Mouse (Mus musculus): ENCODE measurements around the gene Ifi27l2a. TPM values are rescaled to one million over a fixed set of nuclear protein-coding genes. Genes with fewer than 3 reads are reported as not detected.
"Not testable (repeated sequence)": the region's sequence is repeated elsewhere in the genome, so short reads cannot be mapped to it uniquely, and the experiment has no call there.

Gene Ifi27l2a
- 3.3 and 4.9 TPM in 2 replicates for polyA plus RNA-seq (2014; fragmentation: Nextera tagmentation; extraction: Ambion mirVana)

DNA sequence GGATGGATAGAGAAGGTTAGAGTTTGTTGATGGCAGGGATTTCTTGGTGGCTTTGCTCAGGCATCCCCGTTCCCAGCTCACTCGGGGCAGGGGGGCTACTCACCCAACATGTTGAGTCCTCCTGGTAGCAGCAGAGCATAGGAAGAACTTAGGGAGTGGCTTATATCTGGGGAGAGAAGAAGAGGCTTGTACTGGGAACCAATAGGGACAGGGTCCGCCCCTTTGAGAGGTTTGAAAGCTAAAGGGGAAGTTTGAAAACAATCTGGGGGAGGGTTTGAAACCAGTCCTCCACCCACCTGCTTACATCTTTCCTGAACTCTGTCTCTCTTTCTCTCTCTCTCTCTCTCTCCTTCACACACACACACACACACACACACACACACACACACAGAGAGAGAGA, at the start of gene Ifi27l2a:
Gene Ifi27l2a (minus strand): TSS at position 157 of the 400 bp plus-strand sequence.
- no peaks in the 10 kb centered on the region for H3K4me1 ChIP-seq (ENCODE audit: control insufficient read depth, insufficient read depth, low read length)
- no peak within 1 kb of the TSS for H3K27ac ChIP-seq (ENCODE audit: low read depth, low read length)
- H3K4me2 ChIP-seq (ENCODE audit: low read length) = no peak within 1 kb of the TSS
- DNase-seq (ENCODE audit: low spot score) (no peak), ATAC-seq (no peak)
- H3K27me3 ChIP-seq (replicated peaks; ENCODE audit: control insufficient read depth, insufficient read depth, low read length) = no peaks in the 10 kb centered on the region
- no peak within 1 kb of the TSS for H3K9ac ChIP-seq (ENCODE audit: low read length)
- H3K9me3 ChIP-seq (replicated peaks; ENCODE audit: control insufficient read depth, low read length) = no peaks in the 10 kb centered on the region
- no peak within 1 kb of the TSS for H3K4me3 ChIP-seq (ENCODE audit: low read depth, low read length)
- no peaks in the 10 kb centered on the region for H3K36me3 ChIP-seq (ENCODE audit: control insufficient read depth, insufficient read depth, low read length)
- WGBS = 58% methylated on average over 3 of the region's 3 CpGs

DNA sequence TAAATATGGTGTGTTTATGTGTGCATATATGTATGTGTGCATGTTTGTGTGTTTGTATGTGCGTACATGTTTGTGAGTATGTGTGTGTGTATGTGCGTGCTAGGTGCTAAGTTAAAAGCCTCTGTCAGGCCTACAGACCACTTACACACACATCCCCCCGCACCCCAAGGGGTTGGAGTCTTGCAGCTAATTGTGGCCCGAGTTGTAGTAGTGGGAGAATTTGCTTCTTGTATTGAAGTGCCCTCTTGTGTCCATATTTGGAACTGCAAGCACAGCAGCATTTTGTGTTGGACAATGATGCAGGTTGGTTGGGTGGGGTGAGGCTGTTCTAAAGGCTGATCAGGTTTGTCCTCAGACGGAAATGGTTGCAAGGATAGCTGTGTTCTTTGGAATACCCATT, 49.3 kb upstream of the Ifi27l2a start:
- WGBS = 33% methylated on average over 5 of the region's 5 CpGs
- H3K9ac ChIP-seq (ENCODE audit: low read length) = no peak overlapping the region
- no peaks in the 10 kb centered on the region for H3K9me3 ChIP-seq (replicated peaks; ENCODE audit: control insufficient read depth, low read length)
- no peaks in the 10 kb centered on the region for H3K4me1 ChIP-seq (ENCODE audit: control insufficient read depth, insufficient read depth, low read length)
- no peak overlapping the region for H3K27ac ChIP-seq (ENCODE audit: low read depth, low read length)
- H3K27me3 ChIP-seq (replicated peaks; ENCODE audit: control insufficient read depth, insufficient read depth, low read length) = no peaks in the 10 kb centered on the region
- DNase-seq (ENCODE audit: low spot score) = peak; percentile 72
- no peak overlapping the region for H3K4me3 ChIP-seq (ENCODE audit: low read depth, low read length)
- H3K36me3 ChIP-seq (ENCODE audit: control insufficient read depth, insufficient read depth, low read length) = no peaks in the 10 kb centered on the region
- ATAC-seq = no peak
- H3K4me2 ChIP-seq (ENCODE audit: low read length) = no peak overlapping the region

DNA sequence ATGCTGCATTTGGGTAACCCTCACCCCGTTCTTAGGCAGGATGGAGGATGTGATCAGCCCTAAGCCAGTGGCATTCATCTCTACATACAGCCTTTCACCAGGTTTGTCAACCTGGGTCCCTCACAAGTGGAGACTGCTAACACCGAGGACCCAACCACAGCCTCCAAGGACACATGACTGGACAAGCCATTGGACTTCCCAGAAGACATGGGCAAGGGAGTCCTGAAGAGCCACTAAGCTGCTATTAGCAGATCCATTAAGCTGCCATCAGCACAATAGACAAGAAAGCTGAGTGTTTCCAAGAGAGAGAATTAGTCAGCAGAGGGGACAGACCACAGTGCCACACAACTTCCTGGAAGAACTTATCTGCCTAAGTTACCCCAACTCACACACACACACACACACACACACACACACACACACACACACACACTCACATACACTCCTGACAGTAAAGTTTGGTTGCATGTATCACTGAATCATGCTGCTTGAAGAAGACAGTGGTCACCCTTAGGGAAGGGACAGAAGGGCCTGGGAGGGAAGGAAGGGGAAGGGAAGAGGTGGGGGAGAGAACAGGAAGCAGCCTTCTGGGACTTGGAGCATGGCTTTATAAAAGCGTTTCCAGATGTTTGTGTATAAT, 47.7 kb upstream of the Ifi27l2a start:
- ATAC-seq (no peak), DNase-seq (ENCODE audit: low spot score) (no peak)
- Histone ChIP-seq H3K9me3 (replicated peaks; ENCODE audit: control insufficient read depth, low read length) (no peaks in the 10 kb centered on the region), H3K4me1 (ENCODE audit: control insufficient read depth, insufficient read depth, low read length) (no peaks in the 10 kb centered on the region), H3K9ac (ENCODE audit: low read length) (no peak overlapping the region), H3K27me3 (replicated peaks; ENCODE audit: control insufficient read depth, insufficient read depth, low read length) (no peaks in the 10 kb centered on the region), H3K4me2 (ENCODE audit: low read length) (no peak overlapping the region), H3K36me3 (ENCODE audit: control insufficient read depth, insufficient read depth, low read length) (no peaks in the 10 kb centered on the region), H3K27ac (ENCODE audit: low read depth, low read length) (no peak overlapping the region), H3K4me3 (ENCODE audit: low read depth, low read length) (no peak overlapping the region)
- 82% methylated on average over 3 of the region's 3 CpGs for WGBS

GRCm38 (mm10) chr12:103487750-103488149, 44.3 kb upstream of the Ifi27l2a start:
- Histone ChIP-seq H3K4me2 (ENCODE audit: low read length) (no peak overlapping the region), H3K36me3 (ENCODE audit: control insufficient read depth, insufficient read depth, low read length) (no peaks in the 10 kb centered on the region), H3K9ac (ENCODE audit: low read length) (no peak overlapping the region), H3K4me3 (ENCODE audit: low read depth, low read length) (no peak overlapping the region), H3K27me3 (replicated peaks; ENCODE audit: control insufficient read depth, insufficient read depth, low read length) (no peaks in the 10 kb centered on the region), H3K27ac (ENCODE audit: low read depth, low read length) (no peak overlapping the region), H3K4me1 (ENCODE audit: control insufficient read depth, insufficient read depth, low read length) (no peaks in the 10 kb centered on the region), H3K9me3 (replicated peaks; ENCODE audit: control insufficient read depth, low read length) (no peaks in the 10 kb centered on the region)
- WGBS = 77% methylated on average over 2 of the region's 2 CpGs
- ATAC-seq = no peak
- no peak for DNase-seq (ENCODE audit: low spot score)

GRCm38 (mm10) chr12:103487276-103487675, 43.8 kb upstream of the Ifi27l2a start:
- DNase-seq (ENCODE audit: low spot score) (no peak), ATAC-seq (no peak)
- no peak overlapping the region for H3K4me2 ChIP-seq (ENCODE audit: low read length)
- no peak overlapping the region for H3K4me3 ChIP-seq (ENCODE audit: low read depth, low read length)
- H3K36me3 ChIP-seq (ENCODE audit: control insufficient read depth, insufficient read depth, low read length) = no peaks in the 10 kb centered on the region
- 87% methylated on average over 4 of the region's 4 CpGs for WGBS
- H3K9ac ChIP-seq (ENCODE audit: low read length) = no peak overlapping the region
- H3K4me1 ChIP-seq (ENCODE audit: control insufficient read depth, insufficient read depth, low read length) = no peaks in the 10 kb centered on the region
- H3K9me3 ChIP-seq (replicated peaks; ENCODE audit: control insufficient read depth, low read length) = no peaks in the 10 kb centered on the region
- H3K27me3 ChIP-seq (replicated peaks; ENCODE audit: control insufficient read depth, insufficient read depth, low read length) = no peaks in the 10 kb centered on the region
- no peak overlapping the region for H3K27ac ChIP-seq (ENCODE audit: low read depth, low read length)

DNA sequence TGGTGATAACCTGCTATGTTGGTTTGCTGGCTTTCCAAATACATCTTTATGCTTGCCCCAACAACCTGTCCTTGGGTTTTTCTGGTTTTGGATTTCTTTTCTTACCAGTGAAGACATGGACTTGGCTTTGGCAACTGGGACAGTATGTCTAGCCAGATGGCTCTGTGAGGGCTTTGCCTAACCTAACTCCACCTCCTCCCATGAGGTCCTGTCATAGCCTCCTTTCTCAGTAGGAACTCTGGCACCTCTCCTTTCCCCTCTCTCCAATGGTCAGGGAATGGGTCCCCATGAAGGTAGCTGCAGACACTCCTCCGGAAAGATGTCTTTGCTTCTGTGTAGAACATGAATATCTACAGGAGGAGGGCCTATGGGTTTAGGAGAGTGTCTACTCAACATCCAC, 43.2 kb upstream of the Ifi27l2a start:
- no peak overlapping the region for H3K4me3 ChIP-seq (ENCODE audit: low read depth, low read length)
- no peak for ATAC-seq
- no peak overlapping the region for H3K4me2 ChIP-seq (ENCODE audit: low read length)
- H3K9me3 ChIP-seq (replicated peaks; ENCODE audit: control insufficient read depth, low read length) = no peaks in the 10 kb centered on the region
- no peaks in the 10 kb centered on the region for H3K4me1 ChIP-seq (ENCODE audit: control insufficient read depth, insufficient read depth, low read length)
- no peak for DNase-seq (ENCODE audit: low spot score)
- H3K9ac ChIP-seq (ENCODE audit: low read length) = no peak overlapping the region
- WGBS = 82% methylated on average over 1 of the region's 1 CpGs
- no peaks in the 10 kb centered on the region for H3K27me3 ChIP-seq (replicated peaks; ENCODE audit: control insufficient read depth, insufficient read depth, low read length)
- no peak overlapping the region for H3K27ac ChIP-seq (ENCODE audit: low read depth, low read length)
- H3K36me3 ChIP-seq (ENCODE audit: control insufficient read depth, insufficient read depth, low read length) = no peaks in the 10 kb centered on the region

- H3K36me3 ChIP-seq (ENCODE audit: control insufficient read depth, insufficient read depth, low read length); ATAC-seq; H3K27ac ChIP-seq (ENCODE audit: low read depth, low read length); H3K4me1 ChIP-seq (ENCODE audit: control insufficient read depth, insufficient read depth, low read length); DNase-seq (ENCODE audit: low spot score); H3K9ac ChIP-seq (ENCODE audit: low read length); H3K4me2 ChIP-seq (ENCODE audit: low read length); H3K27me3 ChIP-seq (replicated peaks; ENCODE audit: control insufficient read depth, insufficient read depth, low read length); H3K9me3 ChIP-seq (replicated peaks; ENCODE audit: control insufficient read depth, low read length); H3K4me3 ChIP-seq (ENCODE audit: low read depth, low read length): not testable (repeated sequence)
- 63% methylated on average over 9 of the region's 9 CpGs for WGBS
These were observed 40.9 kb upstream of the Ifi27l2a start for GRCm38 (mm10) chr12:103484200-103484972.

DNA sequence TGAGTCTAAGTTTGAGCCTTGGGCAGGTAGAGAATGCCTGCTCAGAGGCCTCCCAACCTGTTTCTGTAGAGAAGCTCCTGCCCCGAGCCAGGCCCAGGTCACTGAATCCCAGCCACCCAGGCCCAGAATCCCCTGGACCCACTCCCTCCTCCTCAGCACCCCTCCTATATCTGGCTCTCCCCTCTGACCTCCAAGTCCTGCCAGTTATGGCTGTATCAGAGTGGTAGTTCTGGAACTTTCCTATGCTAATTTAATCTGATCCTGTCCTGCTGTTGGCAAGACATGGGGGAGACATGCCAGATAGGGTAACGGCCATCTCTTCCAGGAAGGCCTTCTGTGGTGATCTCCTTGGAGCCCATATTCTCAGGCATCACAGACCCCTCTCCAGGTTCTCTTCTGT, 39.3 kb upstream of the Ifi27l2a start:
- WGBS = 91% methylated on average over 2 of the region's 2 CpGs

GRCm38 (mm10) chr12:103481671-103482070, 38.2 kb upstream of the Ifi27l2a start:
- H3K27ac ChIP-seq (ENCODE audit: low read depth, low read length) = no peak overlapping the region
- no peak for ATAC-seq
- WGBS = 81% methylated on average over 5 of the region's 5 CpGs

More for the DNA sequence above, 39.3 kb upstream of the Ifi27l2a start:
- Histone ChIP-seq H3K4me1 (ENCODE audit: control insufficient read depth, insufficient read depth, low read length) (no peaks in the 10 kb centered on the region), H3K9me3 (replicated peaks; ENCODE audit: control insufficient read depth, low read length) (no peaks in the 10 kb centered on the region), H3K27me3 (replicated peaks; ENCODE audit: control insufficient read depth, insufficient read depth, low read length) (no peaks in the 10 kb centered on the region), H3K36me3 (ENCODE audit: control insufficient read depth, insufficient read depth, low read length) (no peaks in the 10 kb centered on the region), H3K4me3 (ENCODE audit: low read depth, low read length) (no peak overlapping the region), H3K9ac (ENCODE audit: low read length) (no peak overlapping the region), H3K27ac (ENCODE audit: low read depth, low read length) (no peak overlapping the region), H3K4me2 (ENCODE audit: low read length) (no peak overlapping the region)
- ATAC-seq (no peak), DNase-seq (ENCODE audit: low spot score) (no peak)

More at GRCm38 (mm10) chr12:103481671-103482070, 38.2 kb upstream of the Ifi27l2a start:
- no peaks in the 10 kb centered on the region for H3K9me3 ChIP-seq (replicated peaks; ENCODE audit: control insufficient read depth, low read length)
- no peaks in the 10 kb centered on the region for H3K27me3 ChIP-seq (replicated peaks; ENCODE audit: control insufficient read depth, insufficient read depth, low read length)
- H3K36me3 ChIP-seq (ENCODE audit: control insufficient read depth, insufficient read depth, low read length) = no peaks in the 10 kb centered on the region
- H3K4me2 ChIP-seq (ENCODE audit: low read length) = no peak overlapping the region
- no peak for DNase-seq (ENCODE audit: low spot score)
- no peak overlapping the region for H3K4me3 ChIP-seq (ENCODE audit: low read depth, low read length)
- H3K4me1 ChIP-seq (ENCODE audit: control insufficient read depth, insufficient read depth, low read length) = no peaks in the 10 kb centered on the region
- H3K9ac ChIP-seq (ENCODE audit: low read length) = no peak overlapping the region
